Mouse (Mus musculus): Measurements from ENCODE around the gene Myo6.

DNA sequence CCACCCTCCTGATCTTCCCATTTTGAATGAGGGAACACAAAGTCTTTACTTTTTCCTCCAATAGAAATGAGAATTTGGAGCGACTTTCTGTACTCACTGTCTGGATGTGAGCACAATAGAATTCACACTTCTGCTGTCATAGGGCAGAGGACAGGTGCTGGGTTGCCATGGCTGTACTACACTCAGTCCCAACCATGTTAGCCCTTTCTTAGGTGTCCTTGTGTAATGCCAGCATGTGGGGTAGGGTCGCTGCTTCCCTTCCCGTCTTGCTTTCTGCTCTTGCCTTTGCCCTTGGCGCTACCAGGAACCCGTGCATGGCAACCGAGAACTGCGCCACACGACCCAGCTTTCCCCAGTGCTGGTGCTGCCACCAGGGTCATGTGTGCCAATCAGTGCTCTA, 21.9 kb downstream of the Myo6 start:
- TF ChIP-seq CTCF (IDR thresholded peaks at IDR 0.05) (no peak), EP300 (IDR thresholded peaks at IDR 0.05) (no peak)

Data from lung, postnatal 0 days (tissue).